Mouse (Mus musculus) heart, adult 18-20 months (tissue): ENCODE data around the gene Fam133b. TPM values are rescaled to one million over a fixed set of nuclear protein-coding genes. Genes with fewer than 3 reads are reported as not detected.

Experiments
- DNase-seq, 2 experiments: peaks; one replicate each; pipeline ENCODE4 v3.0.0; 2021 to 2022; ENCODE audit warnings: mixed read lengths in 1 of 2
- long read RNA-seq, 2 experiments: library from polyadenylated mRNA; stranded (forward); transcript quantifications; one replicate each; pipeline ENCODE4 v2.0.0; 2021
- total RNA-seq, 2 experiments: library from RNA; stranded (reverse); gene quantifications; 2 replicates each; pipeline ENCODE4 v1.2.3; 2021

Gene Fam133b
- total RNA-seq = 10 to 100 TPM; 10.8 to 11.4 TPM
- long read RNA-seq, experiment 1, transcript Fam133b-201 (11 exons, 1,491 nt) = major isoform, 10 of 13 reads
- long read RNA-seq, experiment 1, partial matches to known transcripts = 0 of 13 reads
- long read RNA-seq, experiment 1, other reads (novel, unspliced or antisense) = 1 of 13 reads
- long read RNA-seq, experiment 2, partial matches to known transcripts = 2 of 7 reads
- long read RNA-seq, experiment 2, other reads (novel, unspliced or antisense) = 2 of 7 reads

DNA sequence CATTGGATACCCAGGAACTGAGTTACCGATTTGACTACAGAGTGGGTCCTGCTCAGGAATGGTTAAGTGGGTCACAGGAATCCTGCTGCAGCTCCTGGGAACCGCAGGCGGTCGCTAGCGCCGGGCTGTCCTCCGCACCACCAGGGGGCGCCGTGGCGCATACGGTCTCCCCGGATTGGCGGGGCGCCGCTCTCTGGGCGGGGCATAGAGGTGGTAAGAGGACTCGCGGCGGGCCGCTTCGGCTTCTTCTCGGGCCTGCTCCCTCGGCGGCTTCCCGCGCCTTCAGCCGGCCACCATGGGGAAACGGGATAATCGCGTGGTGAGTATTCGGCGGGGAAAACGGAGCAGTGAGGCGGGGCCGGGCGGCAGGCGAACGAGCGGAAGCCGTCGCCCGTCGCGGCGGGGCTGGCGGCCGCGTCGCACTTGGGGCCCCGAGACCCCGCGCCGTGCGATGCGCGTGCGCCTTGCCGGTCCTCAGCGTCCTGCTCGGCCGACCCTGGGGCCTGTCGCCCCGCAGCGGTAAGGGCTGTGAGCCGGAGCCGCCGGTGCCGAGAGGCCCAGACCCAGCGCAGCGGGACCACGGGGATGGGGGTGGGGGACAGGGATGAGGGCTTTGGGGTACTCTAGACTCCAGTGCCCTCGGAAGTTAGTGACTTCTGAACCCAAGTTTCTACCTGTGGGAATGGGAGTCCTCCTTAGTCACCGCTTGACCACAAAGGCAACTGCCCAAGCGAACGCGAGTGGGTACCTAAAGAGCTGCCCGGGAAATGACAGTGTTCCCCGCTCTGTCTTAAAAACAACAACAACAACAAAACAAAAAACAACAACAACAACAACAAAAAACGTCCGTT, at the start of gene Fam133b:
Gene Fam133b (plus strand): TSS at position 205 of the 851 bp plus-strand sequence.
- peak; percentile 94 to 98 for DNase-seq

DNA sequence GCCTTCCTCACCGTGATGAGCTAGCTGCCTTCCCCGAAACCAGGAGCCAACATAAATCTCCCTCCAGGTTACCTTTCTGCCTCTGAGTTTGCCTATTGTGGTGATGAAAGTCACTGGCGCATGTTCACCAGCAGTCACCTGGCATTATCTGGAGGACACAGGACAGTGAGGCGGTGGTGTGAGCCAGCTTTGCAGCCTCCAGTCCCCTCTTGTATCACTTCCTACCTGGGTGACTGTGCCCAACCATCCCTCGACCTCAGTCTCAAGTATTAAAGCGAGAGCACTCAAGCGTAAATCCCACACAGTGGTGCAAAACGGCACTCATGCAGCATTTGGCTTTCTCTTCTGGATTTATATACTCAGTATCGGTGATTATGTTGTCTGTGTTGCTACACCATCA, 49.7 kb upstream of the Fam133b start:
- no peak for DNase-seq

DNA sequence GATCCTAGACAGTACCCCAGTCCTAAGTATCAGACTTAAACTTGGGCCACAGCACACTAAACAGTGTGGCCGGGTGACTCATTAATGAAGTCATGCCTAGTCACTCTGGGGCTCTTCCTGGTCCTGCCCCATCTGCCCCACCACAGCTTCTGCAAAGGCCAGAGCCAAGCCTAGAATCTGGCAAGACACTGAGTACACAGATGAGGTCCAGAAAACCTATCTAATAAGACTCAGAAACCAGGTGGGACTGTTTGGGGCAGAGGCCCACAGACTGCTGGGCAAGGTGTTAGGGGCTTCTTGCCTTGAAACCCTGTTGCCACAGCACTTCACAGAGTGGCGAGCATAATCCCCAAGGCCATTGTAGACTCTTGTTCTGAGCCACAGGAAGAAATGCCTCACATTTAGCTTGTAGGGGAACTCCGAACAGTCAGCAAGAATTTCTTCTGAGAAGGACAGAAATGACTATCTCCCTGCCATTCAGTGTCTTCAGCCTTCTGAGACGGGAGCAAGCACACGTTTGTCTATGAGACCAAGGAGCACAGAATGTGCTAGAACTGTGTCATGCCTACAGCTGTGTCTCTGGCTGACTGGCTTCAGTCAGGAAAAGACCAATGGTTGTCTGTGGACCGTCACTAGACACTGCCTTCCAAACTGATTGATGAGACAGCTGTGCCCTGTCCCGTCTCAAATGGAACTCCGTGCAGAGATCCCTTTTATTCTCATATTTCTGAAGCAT, 49.0 kb upstream of the Fam133b start:
- DNase-seq = peak; percentile 33 to 56

DNA sequence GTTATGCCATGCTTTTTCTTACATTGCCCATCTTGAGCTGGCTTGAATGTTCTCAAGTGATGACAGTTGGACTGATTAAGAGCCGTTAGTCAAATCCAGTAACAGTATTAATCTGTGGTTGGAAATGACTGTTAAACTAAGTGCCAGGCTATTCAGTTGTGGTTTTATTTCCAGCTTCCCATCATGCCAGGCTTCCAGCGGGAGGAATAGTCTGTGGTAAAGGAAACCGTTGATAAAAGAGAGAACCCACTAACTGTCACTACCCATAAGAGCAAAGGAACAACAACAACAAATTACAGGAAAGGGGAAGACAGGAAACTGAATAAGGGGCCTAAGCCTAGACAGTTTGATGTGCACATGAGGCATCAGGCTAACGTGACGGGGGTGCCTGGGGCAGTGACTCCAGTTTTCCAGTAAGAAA, 46.1 kb upstream of the Fam133b start:
- DNase-seq = no peak

DNA sequence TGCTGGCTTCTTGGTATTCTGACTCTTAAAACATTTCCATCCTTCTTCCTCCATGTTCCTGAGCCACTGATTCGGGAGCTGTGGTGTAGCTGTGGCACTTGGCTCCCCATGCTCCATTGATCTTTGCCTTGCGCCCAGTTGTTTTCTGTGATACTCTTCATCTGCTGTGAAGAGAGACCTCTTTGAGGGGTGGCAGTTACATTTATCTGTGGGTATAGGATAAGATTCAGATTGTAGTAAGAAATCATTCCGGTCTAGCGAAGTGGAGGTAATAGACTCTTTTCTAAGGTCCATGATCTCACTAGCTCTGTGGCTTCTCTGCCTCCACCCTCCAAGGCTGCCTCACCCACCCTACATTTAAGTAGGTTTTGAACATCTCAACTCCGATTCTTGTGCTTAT, 43.3 kb upstream of the Fam133b start:
- no peak for DNase-seq

DNA sequence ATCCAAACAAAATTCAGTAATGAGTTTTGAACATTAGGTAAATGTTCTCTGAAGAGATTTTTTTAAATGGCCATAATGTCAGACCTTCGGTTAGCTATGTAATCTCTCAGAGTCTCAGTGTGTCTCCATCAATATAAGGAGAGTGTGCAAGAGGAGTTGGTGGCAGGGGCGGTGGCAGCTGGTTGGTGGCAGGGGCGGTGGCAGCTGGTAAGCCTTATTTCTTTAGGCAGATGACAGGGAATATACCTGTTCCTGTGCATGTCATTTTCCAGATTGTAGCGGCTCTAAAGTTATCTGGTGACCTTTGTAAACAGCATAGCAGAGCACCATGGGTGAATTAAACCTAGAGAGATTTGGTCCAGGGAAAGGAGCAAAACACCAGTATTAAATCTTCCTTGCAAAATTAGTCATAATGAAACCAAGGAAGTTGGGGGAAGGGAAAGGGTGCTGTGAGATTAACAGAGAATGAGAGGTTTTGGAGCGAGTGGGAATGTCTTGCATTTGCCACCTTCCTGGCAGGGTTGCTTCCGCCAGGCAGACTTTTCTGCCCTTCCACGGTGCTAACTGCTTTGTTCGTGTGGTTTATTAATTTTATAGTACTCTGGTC, 42.6 kb upstream of the Fam133b start:
- DNase-seq = no peak

DNA sequence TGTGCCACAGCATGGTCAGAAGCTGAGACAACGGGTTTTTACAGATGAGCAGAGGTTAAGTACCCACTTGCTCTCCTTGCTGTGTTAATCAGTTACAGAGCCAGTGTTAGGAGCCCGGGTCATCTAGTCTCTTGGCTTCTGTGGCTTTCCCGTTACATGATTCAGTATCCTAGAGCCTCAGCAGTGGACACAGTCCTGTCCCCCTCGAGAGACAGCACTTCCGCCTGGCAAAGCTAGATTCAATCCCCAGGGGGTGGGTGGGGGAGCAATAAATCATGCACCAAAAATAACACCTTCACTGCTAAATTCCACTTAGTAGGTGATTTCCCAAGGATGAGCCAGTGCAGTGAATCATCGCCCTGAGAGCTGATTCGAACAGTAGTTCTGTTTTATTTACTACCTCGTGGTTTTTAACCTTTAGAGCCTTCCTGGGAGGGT, 42.0 kb upstream of the Fam133b start:
- peak; percentile 62 to 66 for DNase-seq

DNA sequence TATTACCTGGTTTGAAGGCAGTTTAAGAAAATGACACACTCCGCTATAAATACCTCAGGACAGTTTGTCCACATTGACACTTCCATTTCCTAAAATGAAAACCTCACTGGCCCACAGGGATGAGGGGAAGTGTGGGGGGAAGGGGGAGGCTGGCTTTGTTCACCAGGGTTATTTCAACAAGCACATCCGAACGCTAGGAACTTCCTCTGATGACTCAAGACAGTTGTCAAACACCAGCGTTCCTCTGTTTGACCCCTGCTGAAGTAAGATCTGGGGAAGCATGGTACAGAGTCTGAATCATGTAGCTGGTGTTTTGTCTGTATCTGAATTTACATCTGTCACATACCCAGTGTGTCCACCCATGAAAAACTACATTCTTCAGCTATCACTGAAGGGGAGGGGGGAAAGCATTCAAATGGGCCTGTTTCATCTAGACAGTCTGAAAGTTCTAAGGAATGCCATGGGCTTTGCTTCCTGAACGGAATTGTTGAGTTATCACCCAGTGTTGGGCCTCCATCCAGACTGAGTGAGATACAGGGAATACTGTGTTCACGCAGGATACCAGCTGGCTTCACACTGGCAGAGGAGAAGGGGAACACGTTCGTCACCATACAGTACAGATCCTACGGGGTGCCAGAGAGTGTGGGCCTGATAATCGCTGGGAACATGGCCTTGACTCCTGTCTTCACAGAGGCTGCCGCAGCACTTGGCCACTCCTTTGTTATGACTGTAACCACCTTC, 40.9 kb upstream of the Fam133b start:
- DNase-seq = peak; percentile 75 to 87

DNA sequence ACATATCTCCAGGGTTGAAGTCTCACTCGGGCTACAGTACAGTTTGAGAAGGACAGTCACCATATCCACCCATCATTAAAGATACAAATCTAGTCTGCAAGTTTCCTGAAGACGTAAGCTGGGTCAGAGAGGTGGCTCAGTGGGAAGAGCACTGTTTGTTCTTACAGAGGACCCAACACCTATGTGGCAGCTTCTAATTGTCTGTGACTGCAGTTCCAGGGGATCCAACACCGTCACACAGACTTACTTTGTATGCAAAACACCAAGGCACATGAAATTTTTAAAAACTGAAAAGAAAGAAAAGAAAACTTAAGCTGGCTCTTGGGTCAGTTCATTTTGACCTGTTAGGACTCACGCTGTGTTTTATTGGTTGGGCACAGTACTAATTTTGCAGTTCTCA, 40.3 kb upstream of the Fam133b start:
- no peak for DNase-seq

DNA sequence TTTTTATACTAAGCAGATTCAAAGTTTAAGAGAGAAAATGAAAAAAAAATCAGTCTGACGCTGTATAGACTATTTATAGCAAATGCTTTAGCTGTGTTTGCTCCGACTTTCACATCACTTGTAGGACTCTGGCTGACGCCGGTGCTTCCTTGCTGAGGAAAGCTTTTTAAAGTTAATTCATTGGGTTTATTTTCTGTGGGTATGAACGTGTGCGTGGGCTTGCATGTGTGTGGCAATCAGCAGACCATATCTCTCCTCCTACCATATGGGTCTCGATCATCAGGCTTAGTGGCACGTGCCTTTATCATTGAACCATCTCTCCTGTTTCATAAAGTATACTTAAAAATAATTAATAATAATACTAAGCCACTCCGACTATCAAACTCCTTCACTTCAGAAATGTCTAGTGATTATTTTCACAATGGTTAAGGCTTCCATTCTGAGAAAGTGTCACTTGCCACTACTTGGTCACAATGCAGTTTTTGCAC, 39.8 kb upstream of the Fam133b start:
- DNase-seq = no peak

DNA sequence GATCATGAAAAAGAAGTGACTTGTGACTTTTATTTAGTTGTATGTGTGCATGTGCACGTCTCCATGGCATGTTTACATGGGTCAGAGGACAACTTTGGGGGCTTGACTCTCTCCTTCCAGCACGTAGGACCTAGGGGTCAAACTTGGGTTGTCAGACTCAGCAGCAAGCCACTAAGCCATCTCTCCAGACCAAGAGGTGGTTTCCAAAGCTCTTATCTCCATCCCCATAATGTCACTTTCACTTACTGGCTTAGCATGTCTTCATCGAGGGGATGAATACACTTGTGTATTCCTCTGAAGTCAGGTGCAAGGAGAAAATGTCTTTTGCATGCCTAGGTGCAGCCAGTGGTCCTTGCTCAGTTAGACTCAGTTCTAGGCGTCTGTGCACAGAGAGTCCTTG, 39.2 kb upstream of the Fam133b start:
- no peak for DNase-seq

DNA sequence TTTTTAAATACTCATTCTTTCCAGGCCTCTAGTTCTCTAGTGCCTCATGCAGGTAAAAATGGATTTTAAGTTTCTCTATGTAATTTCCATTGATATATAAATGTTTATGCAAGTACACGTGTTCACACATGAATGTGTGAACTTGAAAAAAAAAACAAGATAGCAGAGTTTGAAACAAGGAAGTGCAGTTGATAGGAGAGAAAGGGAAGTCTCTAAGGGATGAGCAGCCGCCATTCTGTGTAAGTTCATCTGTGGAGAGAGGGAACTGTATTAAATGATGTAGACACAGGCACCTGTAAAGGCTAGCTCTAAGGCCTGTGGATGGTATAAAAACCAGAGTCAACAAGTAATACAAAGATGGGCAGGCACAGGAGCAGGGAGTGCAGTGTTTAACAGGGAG, 38.1 kb upstream of the Fam133b start:
- DNase-seq = no peak

DNA sequence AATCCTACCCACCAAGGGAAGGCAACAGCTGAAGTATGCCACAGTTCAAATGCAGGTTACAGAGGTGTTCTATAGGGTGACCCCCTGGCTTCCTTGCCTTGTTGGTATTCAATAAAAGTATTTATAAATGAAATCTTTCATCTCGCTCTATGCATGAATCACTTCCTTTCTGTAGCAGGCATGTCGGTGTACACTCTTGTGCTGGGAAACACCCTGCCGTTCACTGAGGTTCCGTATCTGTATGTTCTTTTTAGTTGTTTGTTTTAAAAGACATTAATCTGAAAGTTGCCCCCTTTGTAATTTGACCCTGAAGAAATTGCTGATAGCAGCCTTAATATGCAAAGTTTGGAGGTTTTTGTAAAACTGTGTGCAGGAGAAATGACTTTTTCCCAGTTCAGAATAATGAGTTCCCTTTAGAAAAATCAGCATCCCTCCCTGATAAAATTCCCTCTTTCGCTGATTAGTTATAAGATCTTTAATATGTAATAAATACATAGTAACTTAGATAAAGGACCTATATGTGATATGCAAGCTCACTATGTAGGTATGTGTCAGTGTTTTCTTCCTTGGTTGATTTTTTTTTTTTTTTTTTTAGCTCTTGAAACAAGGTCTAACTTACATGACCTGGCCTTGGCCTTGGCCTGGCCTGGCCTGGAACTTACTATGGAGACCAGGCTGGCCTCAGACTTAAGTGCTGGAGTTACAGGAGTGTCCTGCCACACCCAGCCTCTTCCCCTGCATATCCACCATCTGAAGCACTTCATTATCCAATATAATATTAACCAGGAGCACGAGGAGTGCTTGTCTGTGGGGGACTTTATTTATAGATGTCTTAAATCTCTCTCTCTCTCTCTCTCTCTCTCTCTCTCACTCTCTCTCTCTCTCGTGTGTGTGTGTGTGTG, 34.9 kb upstream of the Fam133b start:
- DNase-seq = no peak

DNA sequence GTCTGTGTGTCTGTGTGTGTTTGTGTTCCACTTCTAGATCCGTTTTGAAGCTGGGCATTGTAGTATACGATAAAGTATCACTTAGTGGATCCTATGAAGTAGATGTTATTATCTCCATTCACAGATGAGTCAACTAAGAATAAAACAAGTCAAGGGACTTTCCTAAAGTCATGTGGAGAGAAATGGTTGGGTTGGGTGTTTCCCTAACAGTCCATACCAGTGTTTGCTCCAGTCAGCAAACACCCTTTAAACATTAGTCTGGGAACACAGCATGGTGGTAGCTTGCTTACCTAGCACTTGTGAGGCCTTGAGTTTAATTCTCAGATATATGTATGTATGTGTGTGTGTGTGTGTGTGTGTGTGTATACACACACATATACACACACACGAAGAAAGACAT, 34.1 kb upstream of the Fam133b start:
- no peak for DNase-seq

DNA sequence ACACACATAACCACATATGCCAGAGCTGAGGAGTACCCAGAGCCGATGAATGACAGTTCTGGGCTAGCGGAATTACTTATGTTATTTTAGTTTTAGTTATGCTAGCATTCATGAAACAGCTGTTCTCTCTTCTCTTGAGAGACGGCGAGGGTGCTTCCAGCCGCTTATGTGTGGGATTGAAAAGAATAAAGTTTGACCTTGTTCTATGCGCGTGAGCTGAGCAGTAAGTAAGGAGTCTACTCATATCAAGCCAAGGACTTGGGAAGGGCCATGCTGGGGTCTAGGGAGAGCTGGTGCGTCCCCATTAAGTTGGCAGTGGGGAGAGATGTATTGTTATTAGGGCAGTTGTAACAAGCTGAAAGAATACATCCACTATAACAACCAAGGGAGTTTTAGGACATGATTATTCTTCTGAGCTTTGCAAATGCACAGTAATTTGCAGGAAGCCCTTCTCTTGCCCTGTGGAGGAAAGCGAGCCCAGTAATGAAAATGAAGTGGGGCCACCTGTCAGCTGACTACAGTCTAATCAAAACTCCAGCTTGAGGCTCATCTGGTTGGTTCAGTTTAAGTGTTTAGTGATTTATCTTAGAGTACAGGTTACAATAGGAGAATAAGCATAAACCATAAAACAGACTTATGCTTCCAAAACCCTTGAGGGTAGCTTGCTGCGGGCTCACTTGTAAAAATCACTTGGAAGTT, 32.4 kb upstream of the Fam133b start:
- no peak for DNase-seq

DNA sequence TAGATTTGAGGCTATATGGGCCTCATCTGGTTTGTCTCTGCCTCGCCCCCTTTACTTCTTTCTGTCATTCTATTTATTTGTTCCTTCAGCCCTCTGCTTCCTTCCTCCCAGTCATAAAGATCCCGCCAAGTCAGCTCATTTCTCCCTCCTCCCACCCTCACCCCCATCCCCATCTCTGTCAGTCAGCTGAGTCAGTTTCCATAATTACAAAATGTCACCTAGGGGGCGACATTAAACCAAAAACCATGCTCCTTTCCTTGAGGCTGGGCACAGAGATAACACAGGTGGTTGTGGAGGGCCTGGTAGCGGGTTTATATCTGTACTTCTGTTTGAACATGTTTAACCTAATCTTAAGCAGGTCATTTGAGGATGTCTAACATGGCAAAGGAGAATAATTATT, 31.0 kb upstream of the Fam133b start:
- DNase-seq = no peak

DNA sequence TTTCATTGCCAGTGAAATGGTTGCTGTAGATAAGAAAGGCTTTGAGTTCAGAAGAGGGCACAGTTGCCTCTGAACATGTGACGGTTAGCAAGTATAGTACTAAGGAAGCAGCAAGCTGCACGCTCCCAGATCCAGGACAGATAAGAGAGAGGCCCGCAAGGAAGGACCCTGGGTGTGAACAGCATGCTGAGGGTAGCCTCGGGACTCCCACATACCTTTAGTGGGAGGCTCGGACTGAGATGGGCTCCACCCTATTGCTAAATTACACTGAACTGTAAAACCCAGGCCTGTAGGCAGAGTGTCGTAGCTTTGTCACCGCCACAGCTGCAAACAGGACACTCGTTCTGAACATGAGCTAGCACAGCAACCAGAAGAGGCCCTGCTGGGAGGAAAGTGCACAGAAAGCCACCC, 28.7 kb upstream of the Fam133b start:
- peak in 1 of 2 experiments; percentile 31 for DNase-seq

DNA sequence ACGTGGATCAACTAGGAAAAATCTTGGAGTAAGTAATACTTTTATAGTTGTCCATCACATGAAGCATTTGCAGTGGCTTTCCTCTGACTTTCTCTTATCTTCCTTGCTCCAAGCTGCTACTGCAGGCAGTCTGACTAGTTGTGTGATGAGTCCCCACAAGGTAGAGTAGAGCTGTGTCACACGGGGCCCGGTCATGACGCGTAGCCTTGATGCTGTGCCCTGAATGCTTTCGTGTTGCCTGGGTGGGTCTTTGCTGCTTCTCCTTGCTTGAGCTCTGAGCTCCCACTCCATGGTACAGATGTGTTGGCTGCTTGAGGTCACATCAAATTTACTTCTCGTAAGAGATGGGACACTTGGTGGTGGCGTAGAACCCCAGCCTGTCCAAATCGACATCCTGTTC, 28.2 kb upstream of the Fam133b start:
- DNase-seq = no peak

DNA sequence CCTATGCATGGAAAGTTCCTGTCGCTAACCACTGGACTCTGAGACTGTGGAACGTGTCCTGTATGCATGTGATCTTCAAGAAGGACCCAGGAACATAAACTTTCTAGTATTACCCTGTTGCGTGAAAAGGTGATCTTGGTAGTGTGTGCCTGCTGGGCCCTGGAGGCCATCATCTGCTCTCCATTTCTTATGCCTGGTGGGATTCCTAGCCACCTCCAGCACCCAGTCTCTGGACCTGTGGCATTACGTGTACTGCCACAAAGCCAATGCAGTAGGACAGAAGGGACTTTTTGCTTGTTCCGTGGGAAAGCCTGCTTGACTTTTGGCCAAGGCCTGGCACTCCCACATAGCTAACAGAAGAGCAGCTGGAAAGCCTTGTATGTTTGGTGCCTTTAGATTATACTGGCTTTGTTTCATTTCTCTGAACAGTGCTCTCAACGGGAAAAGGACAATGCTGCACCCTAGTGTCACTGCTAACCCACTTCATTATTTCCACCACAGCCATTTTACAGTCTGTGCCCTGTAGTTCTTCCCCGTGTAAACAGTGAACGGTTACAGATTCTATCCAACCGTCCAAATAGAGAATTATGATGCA, 27.1 kb upstream of the Fam133b start:
- DNase-seq = peak; percentile 60 to 72
